Mouse (Mus musculus) kidney, adult 2 months (tissue): ENCODE results near the gene Zdhhc7.

Source experiments
- CTCF ChIP-seq: fragments of 200-500 bp; conservative IDR thresholded peaks from 2 replicates; pipeline ENCODE4 v1.5.1; 2011; ENCODE audit warnings: low read depth, mild to moderate bottlenecking, control low read depth, low read length, moderate library complexity, mixed read lengths; ENCODE audit not compliant: insufficient read depth, insufficient read length
- POLR2A ChIP-seq: fragments of 200-500 bp; IDR thresholded peaks from one replicate; pipeline ENCODE4 v1.6.1; 2011; ENCODE audit warnings: low read depth, low read length, control low read depth

DNA sequence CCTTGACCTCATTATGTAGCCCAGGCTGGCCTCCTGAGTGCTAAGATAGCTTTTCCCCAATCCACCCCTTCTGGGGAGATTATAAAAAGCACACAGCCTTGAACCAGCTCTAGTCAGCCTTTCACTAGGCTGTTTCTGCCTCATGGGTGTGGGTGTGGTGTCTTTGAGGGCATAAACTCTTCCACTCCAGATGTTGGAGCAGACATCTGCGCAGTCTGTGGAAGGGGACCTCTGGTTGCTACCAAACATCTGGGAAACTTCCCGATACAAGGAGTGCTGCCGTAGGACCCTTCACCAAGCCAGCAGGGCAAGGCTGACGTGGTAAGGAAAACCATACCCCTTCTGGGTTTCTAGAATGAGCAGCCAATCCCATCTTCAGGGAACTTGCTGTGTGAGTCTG, 49.4 kb downstream of the Zdhhc7 start:
- TF ChIP-seq CTCF (no peak), POLR2A (no peak)
